Mouse (Mus musculus): ENCODE data around the gene Vmp1. TPM values are rescaled to one million over a fixed set of nuclear protein-coding genes. Genes with fewer than 3 reads are reported as not detected.

Gene Vmp1
- polyA plus RNA-seq, 1 experiment: 132 TPM

GRCm38 (mm10) chr11:86543960-86544638 lies 139.5 kb downstream of the Vmp1 start:
- no peaks in the 10 kb centered on the region for H3K4me1 ChIP-seq (ENCODE audit: control insufficient read depth, insufficient read depth, low read length)
- under 1% methylated on average over 43 of the region's 50 CpGs for WGBS
- TF ChIP-seq CTCF (IDR thresholded peaks at IDR 0.05; ENCODE audit: borderline replicate concordance, insufficient read depth, low read depth, low read length) (no peak), POLR2A (IDR thresholded peaks at IDR 0.05; ENCODE audit: borderline replicate concordance, insufficient read depth, low read length) (no peak)
- peak overlapping the region; percentile 81 for H3K4me3 ChIP-seq (replicated peaks; ENCODE audit: insufficient read depth, low read depth, low read length)
- no peaks in the 10 kb centered on the region for H3K27me3 ChIP-seq (ENCODE audit: control insufficient read depth, insufficient read depth, low read length)
- no peak for DNase-seq
- peak overlapping the region; percentile 26; the same call in 1 of the 2 replicates for H3K27ac ChIP-seq (ENCODE audit: insufficient read depth, low read length)

- Histone ChIP-seq H3K27ac (ENCODE audit: insufficient read depth, low read length) (no peak overlapping the region), H3K4me3 (replicated peaks; ENCODE audit: insufficient read depth, low read depth, low read length) (no peak overlapping the region), H3K4me1 (ENCODE audit: control insufficient read depth, insufficient read depth, low read length) (no peaks in the 10 kb centered on the region), H3K27me3 (ENCODE audit: control insufficient read depth, insufficient read depth, low read length) (no peaks in the 10 kb centered on the region)
- DNase-seq: no peak
- 87% methylated on average over 1 of the region's 1 CpGs for WGBS
- TF ChIP-seq CTCF (IDR thresholded peaks at IDR 0.05; ENCODE audit: borderline replicate concordance, insufficient read depth, low read depth, low read length) (no peak), POLR2A (IDR thresholded peaks at IDR 0.05; ENCODE audit: borderline replicate concordance, insufficient read depth, low read length) (no peak)
Measured at GRCm38 (mm10) chr11:86542851-86543250, 140.8 kb downstream of the Vmp1 start.

DNA sequence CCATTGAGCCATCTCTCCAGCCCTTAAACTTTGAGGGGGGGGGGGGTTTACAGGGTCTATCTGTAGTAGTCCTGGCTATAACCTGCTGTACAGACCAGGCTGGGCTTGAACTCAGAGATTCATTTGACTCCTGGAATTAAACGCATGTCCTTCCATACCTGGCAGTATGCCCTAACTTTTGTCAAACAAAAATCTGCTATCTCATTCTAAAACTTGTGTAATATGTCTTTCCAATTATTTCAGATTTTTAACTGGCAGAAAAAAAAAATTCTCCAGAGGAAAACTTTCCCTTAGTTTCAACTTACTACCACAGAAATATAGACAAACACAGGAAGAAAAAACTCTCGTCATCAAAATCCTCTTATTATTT lies 143.2 kb downstream of the Vmp1 start:
- Histone ChIP-seq H3K27me3 (ENCODE audit: control insufficient read depth, insufficient read depth, low read length) (no peaks in the 10 kb centered on the region), H3K27ac (ENCODE audit: insufficient read depth, low read length) (no peak overlapping the region), H3K4me1 (ENCODE audit: control insufficient read depth, insufficient read depth, low read length) (no peaks in the 10 kb centered on the region), H3K4me3 (replicated peaks; ENCODE audit: insufficient read depth, low read depth, low read length) (no peak overlapping the region)
- TF ChIP-seq POLR2A (IDR thresholded peaks at IDR 0.05; ENCODE audit: borderline replicate concordance, insufficient read depth, low read length): no peak
- no peak for DNase-seq
- 63% methylated on average over 2 of the region's 2 CpGs for WGBS

- H3K27ac ChIP-seq (ENCODE audit: insufficient read depth, low read length): no peak overlapping the region
- WGBS: 69% methylated on average over 6 of the region's 6 CpGs
- H3K4me3 ChIP-seq (replicated peaks; ENCODE audit: insufficient read depth, low read depth, low read length): no peak overlapping the region
- no peaks in the 10 kb centered on the region for H3K4me1 ChIP-seq (ENCODE audit: control insufficient read depth, insufficient read depth, low read length)
- DNase-seq: no peak
- no peaks in the 10 kb centered on the region for H3K27me3 ChIP-seq (ENCODE audit: control insufficient read depth, insufficient read depth, low read length)
- TF ChIP-seq POLR2A (IDR thresholded peaks at IDR 0.05; ENCODE audit: borderline replicate concordance, insufficient read depth, low read length) (no peak), CTCF (IDR thresholded peaks at IDR 0.05; ENCODE audit: borderline replicate concordance, insufficient read depth, low read depth, low read length) (no peak)
Measured at GRCm38 (mm10) chr11:86539716-86540475, 143.7 kb downstream of the Vmp1 start.

DNA sequence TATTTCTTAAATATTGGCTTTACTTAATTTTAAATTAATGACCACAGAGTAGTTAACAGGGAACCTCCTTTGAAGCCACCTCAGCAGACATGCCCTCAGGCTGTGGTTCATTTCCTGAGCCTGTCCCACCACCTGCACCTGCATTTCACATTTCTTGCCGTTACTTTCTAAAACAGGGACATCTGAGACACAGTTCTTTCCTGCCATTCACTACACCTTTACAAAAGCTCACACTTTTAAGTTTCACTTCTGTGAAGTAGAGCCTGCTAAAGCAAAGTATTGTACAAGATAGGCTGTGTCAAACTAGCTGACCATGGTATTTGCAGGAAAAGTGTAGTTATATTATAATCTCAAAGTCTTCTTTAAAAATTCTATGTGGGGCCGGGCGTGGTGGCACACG lies 144.8 kb downstream of the Vmp1 start:
- no peak for DNase-seq
- 89% methylated on average over 4 of the region's 4 CpGs for WGBS
- TF ChIP-seq POLR2A (IDR thresholded peaks at IDR 0.05; ENCODE audit: borderline replicate concordance, insufficient read depth, low read length) (no peak), CTCF (IDR thresholded peaks at IDR 0.05; ENCODE audit: borderline replicate concordance, insufficient read depth, low read depth, low read length) (no peak)
- no peaks in the 10 kb centered on the region for H3K27me3 ChIP-seq (ENCODE audit: control insufficient read depth, insufficient read depth, low read length)
- no peak overlapping the region for H3K27ac ChIP-seq (ENCODE audit: insufficient read depth, low read length)
- no peak overlapping the region for H3K4me3 ChIP-seq (replicated peaks; ENCODE audit: insufficient read depth, low read depth, low read length)
- no peaks in the 10 kb centered on the region for H3K4me1 ChIP-seq (ENCODE audit: control insufficient read depth, insufficient read depth, low read length)

DNA sequence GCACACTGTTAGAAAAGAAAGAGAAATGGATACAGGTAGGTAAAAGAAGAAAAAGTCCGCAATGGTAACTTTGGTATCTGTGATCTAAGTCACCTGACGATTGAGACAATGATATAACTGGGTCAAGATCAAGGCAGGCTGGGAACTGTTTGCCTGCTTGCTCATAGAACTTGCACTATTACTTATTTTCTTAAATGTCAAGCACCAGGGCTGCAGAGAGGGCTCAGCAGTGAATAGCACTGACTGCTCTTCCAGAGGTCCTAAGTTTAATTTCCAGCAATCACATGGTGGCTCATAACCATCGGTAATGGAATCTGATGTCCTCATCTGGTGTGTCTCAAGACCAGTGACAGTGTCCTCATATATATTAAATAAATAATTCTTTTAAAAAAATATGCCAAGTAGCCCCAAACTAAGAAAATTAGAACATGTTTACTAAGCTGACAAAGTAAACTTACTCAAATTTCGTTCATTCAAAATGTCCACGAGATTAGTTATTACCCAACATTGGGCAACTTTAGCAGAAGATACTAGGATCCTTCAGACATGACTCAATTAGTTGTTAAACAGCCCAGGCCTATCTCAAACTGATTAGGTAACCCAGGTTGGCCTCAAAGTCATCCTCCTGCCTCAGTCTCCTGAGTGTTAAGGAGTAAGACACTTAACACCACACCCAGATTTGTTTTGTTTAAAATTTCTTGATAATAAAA lies 149.3 kb downstream of the Vmp1 start:
- H3K4me1 ChIP-seq (ENCODE audit: control insufficient read depth, insufficient read depth, low read length): no peaks in the 10 kb centered on the region
- H3K4me3 ChIP-seq (replicated peaks; ENCODE audit: insufficient read depth, low read depth, low read length): no peak overlapping the region
- H3K27me3 ChIP-seq (ENCODE audit: control insufficient read depth, insufficient read depth, low read length): no peaks in the 10 kb centered on the region
- TF ChIP-seq POLR2A (IDR thresholded peaks at IDR 0.05; ENCODE audit: borderline replicate concordance, insufficient read depth, low read length) (no peak), CTCF (IDR thresholded peaks at IDR 0.05; ENCODE audit: borderline replicate concordance, insufficient read depth, low read depth, low read length) (no peak)
- DNase-seq: no peak
- no peak overlapping the region for H3K27ac ChIP-seq (ENCODE audit: insufficient read depth, low read length)
- 95% methylated on average over 5 of the region's 5 CpGs for WGBS

Other genes starting within 250 kb of the Vmp1 start
- 11.4 and 11.6 TPM in 2 replicates for gene Rnft1, start 199.2 kb downstream of the Vmp1 start, polyA plus RNA-seq (2012; rRNA removed)
- 25.6 and 28.9 TPM in 2 replicates for gene Rps6kb1, start 139.0 kb downstream of the Vmp1 start, polyA plus RNA-seq (2012; rRNA removed)
- gene Tubd1, start 138.8 kb downstream of the Vmp1 start, polyA plus RNA-seq (2012; rRNA removed): 3.5 and 4.0 TPM in 2 replicates
- 9.7 and 10.5 TPM in 2 replicates for gene Ptrh2, start 149 bp upstream of the Vmp1 start, polyA plus RNA-seq (2012; rRNA removed)
- 414 and 465 TPM in 2 replicates for gene Cltc, start 73.7 kb upstream of the Vmp1 start, polyA plus RNA-seq (2012; rRNA removed)
- 12.4 and 13.2 TPM in 2 replicates for gene Dhx40, start 123.9 kb upstream of the Vmp1 start, polyA plus RNA-seq (2012; rRNA removed)